Mouse (Mus musculus): ENCODE data around the gene Sash1. TPM values are rescaled to one million over a fixed set of nuclear protein-coding genes. Genes with fewer than 3 reads are reported as not detected.

Sash1 gene
- total and polyA plus RNA-seq, 3 experiments, result 0.16 TPM; not detected in 2

GRCm38 (mm10) chr10:8757429-8757931 is 128.4 kb downstream of the Sash1 start:
- DNase-seq (ENCODE audit: low spot score) (no peak), ATAC-seq (ENCODE audit: extremely low read depth, insufficient number of reproducible peaks, low FRiP score, poor library complexity, severe bottlenecking) (no peak)
- Histone ChIP-seq H3K36me3 (replicated peaks) (no peaks in the 10 kb centered on the region), H3K4me3 (ENCODE audit: low read depth, low read length) (no peak overlapping the region), H3K4me1 (ENCODE audit: insufficient read depth, low read depth, low read length) (no peaks in the 10 kb centered on the region), H3K27me3 (ENCODE audit: insufficient read depth, low read length) (no peaks in the 10 kb centered on the region), H3K9me3 (replicated peaks) (peaks cover 54% of the 10 kb centered on the region)
- no peak for TF ChIP-seq POLR2AphosphoS5 (IDR thresholded peaks at IDR 0.05; ENCODE audit: insufficient replicate concordance, low read depth, low read length)

GRCm38 (mm10) chr10:8756604-8757354 is 129.1 kb downstream of the Sash1 start:
- Histone ChIP-seq H3K4me3 (ENCODE audit: low read depth, low read length) (no peak overlapping the region), H3K27me3 (ENCODE audit: insufficient read depth, low read length) (no peaks in the 10 kb centered on the region), H3K9me3 (replicated peaks) (peaks cover 53% of the 10 kb centered on the region), H3K4me1 (ENCODE audit: insufficient read depth, low read depth, low read length) (no peaks in the 10 kb centered on the region), H3K36me3 (replicated peaks) (no peaks in the 10 kb centered on the region)
- no peak for TF ChIP-seq CTCF (IDR thresholded peaks at IDR 0.05; ENCODE audit: low read depth, low read length)
- TF ChIP-seq GATA1 (IDR thresholded peaks at IDR 0.05; ENCODE audit: borderline replicate concordance, low read length), result no peak
- no peak for TF ChIP-seq TAL1 (conservative IDR thresholded peaks at IDR 0.05; ENCODE audit: low read depth, low read length)
- no peak for TF ChIP-seq GATA2 (IDR thresholded peaks at IDR 0.05; ENCODE audit: borderline replicate concordance, low read depth, low read length)
- TF ChIP-seq POLR2AphosphoS5 (IDR thresholded peaks at IDR 0.05; ENCODE audit: insufficient replicate concordance, low read depth, low read length), result no peak
- no peak for DNase-seq (ENCODE audit: low spot score)
- no peak for ATAC-seq (ENCODE audit: extremely low read depth, insufficient number of reproducible peaks, low FRiP score, poor library complexity, severe bottlenecking)

- Histone ChIP-seq H3K4me3 (ENCODE audit: low read depth, low read length) (no peak overlapping the region), H3K9me3 (replicated peaks) (peaks cover 54% of the 10 kb centered on the region), H3K4me1 (ENCODE audit: insufficient read depth, low read depth, low read length) (no peaks in the 10 kb centered on the region), H3K36me3 (replicated peaks) (no peaks in the 10 kb centered on the region), H3K27me3 (ENCODE audit: insufficient read depth, low read length) (no peaks in the 10 kb centered on the region)
- DNase-seq (ENCODE audit: low spot score) (no peak), ATAC-seq (ENCODE audit: extremely low read depth, insufficient number of reproducible peaks, low FRiP score, poor library complexity, severe bottlenecking) (no peak)
- TF ChIP-seq GATA2 (IDR thresholded peaks at IDR 0.05; ENCODE audit: borderline replicate concordance, low read depth, low read length), result no peak
- no peak for TF ChIP-seq GATA1 (IDR thresholded peaks at IDR 0.05; ENCODE audit: borderline replicate concordance, low read length)
- no peak for TF ChIP-seq POLR2AphosphoS5 (IDR thresholded peaks at IDR 0.05; ENCODE audit: insufficient replicate concordance, low read depth, low read length)
- no peak for TF ChIP-seq CTCF (IDR thresholded peaks at IDR 0.05; ENCODE audit: low read depth, low read length)
- no peak for TF ChIP-seq TAL1 (conservative IDR thresholded peaks at IDR 0.05; ENCODE audit: low read depth, low read length)
Measured at GRCm38 (mm10) chr10:8753377-8753776, 132.5 kb downstream of the Sash1 start.

GRCm38 (mm10) chr10:8752436-8752835 is 133.4 kb downstream of the Sash1 start:
- Histone ChIP-seq H3K9me3 (replicated peaks) (peaks cover 52% of the 10 kb centered on the region), H3K4me1 (ENCODE audit: insufficient read depth, low read depth, low read length) (no peaks in the 10 kb centered on the region), H3K36me3 (replicated peaks) (no peaks in the 10 kb centered on the region), H3K4me3 (ENCODE audit: low read depth, low read length) (no peak overlapping the region), H3K27me3 (ENCODE audit: insufficient read depth, low read length) (no peaks in the 10 kb centered on the region)
- no peak for DNase-seq (ENCODE audit: low spot score)
- ATAC-seq (ENCODE audit: extremely low read depth, insufficient number of reproducible peaks, low FRiP score, poor library complexity, severe bottlenecking), result no peak
- no peak for TF ChIP-seq CTCF (IDR thresholded peaks at IDR 0.05; ENCODE audit: low read depth, low read length)
- TF ChIP-seq GATA2 (IDR thresholded peaks at IDR 0.05; ENCODE audit: borderline replicate concordance, low read depth, low read length), result no peak
- no peak for TF ChIP-seq GATA1 (IDR thresholded peaks at IDR 0.05; ENCODE audit: borderline replicate concordance, low read length)
- no peak for TF ChIP-seq TAL1 (conservative IDR thresholded peaks at IDR 0.05; ENCODE audit: low read depth, low read length)
- no peak for TF ChIP-seq POLR2AphosphoS5 (IDR thresholded peaks at IDR 0.05; ENCODE audit: insufficient replicate concordance, low read depth, low read length)

- no peak overlapping the region for H3K4me3 ChIP-seq (ENCODE audit: low read depth, low read length)
- H3K9me3 ChIP-seq (replicated peaks), result peaks cover 52% of the 10 kb centered on the region
- ATAC-seq (ENCODE audit: extremely low read depth, insufficient number of reproducible peaks, low FRiP score, poor library complexity, severe bottlenecking) (no peak), DNase-seq (ENCODE audit: low spot score) (no peak)
- H3K27me3 ChIP-seq (ENCODE audit: insufficient read depth, low read length), result no peaks in the 10 kb centered on the region
- no peaks in the 10 kb centered on the region for H3K36me3 ChIP-seq (replicated peaks)
- H3K4me1 ChIP-seq (ENCODE audit: insufficient read depth, low read depth, low read length), result no peaks in the 10 kb centered on the region
- TF ChIP-seq GATA1 (IDR thresholded peaks at IDR 0.05; ENCODE audit: borderline replicate concordance, low read length) (no peak), POLR2AphosphoS5 (IDR thresholded peaks at IDR 0.05; ENCODE audit: insufficient replicate concordance, low read depth, low read length) (no peak), TAL1 (conservative IDR thresholded peaks at IDR 0.05; ENCODE audit: low read depth, low read length) (no peak), CTCF (IDR thresholded peaks at IDR 0.05; ENCODE audit: low read depth, low read length) (no peak), GATA2 (IDR thresholded peaks at IDR 0.05; ENCODE audit: borderline replicate concordance, low read depth, low read length) (no peak)
Measured at GRCm38 (mm10) chr10:8749537-8749936, 136.3 kb downstream of the Sash1 start.

GRCm38 (mm10) chr10:8747450-8748212 is 138.2 kb downstream of the Sash1 start:
- TF ChIP-seq TAL1 (conservative IDR thresholded peaks at IDR 0.05; ENCODE audit: low read depth, low read length), result no peak
- TF ChIP-seq POLR2AphosphoS5 (IDR thresholded peaks at IDR 0.05; ENCODE audit: insufficient replicate concordance, low read depth, low read length), result no peak
- TF ChIP-seq CTCF (IDR thresholded peaks at IDR 0.05; ENCODE audit: low read depth, low read length), result no peak
- DNase-seq (ENCODE audit: low spot score), result no peak
- H3K4me1 ChIP-seq (ENCODE audit: insufficient read depth, low read depth, low read length), result no peaks in the 10 kb centered on the region
- H3K4me3 ChIP-seq (ENCODE audit: low read depth, low read length), result no peak overlapping the region
- H3K9me3 ChIP-seq (replicated peaks), result peaks cover 47% of the 10 kb centered on the region
- no peaks in the 10 kb centered on the region for H3K36me3 ChIP-seq (replicated peaks)
- H3K27me3 ChIP-seq (ENCODE audit: insufficient read depth, low read length), result no peaks in the 10 kb centered on the region
- no peak for ATAC-seq (ENCODE audit: extremely low read depth, insufficient number of reproducible peaks, low FRiP score, poor library complexity, severe bottlenecking)

Data from G1E (cell line).